Mouse (Mus musculus): ENCODE results near the gene Serinc4. TPM values are rescaled to one million over a fixed set of nuclear protein-coding genes. Genes with fewer than 3 reads are reported as not detected.
"Not testable (repeated sequence)": the region's sequence is repeated elsewhere in the genome, so short reads cannot be mapped to it uniquely, and the experiment has no call there.

Gene Serinc4
- polyA plus RNA-seq (2015; fragmentation: Nextera tagmentation; extraction: Ambion mirVana) = 0.73 and 1.3 TPM in 2 replicates

GRCm38 (mm10) chr2:121456692-121457642, at the start of gene Serinc4:
Serinc4 (minus strand) TSS chr2:121456781.
- H3K9me3 ChIP-seq = no peaks in the 10 kb centered on the region
- peak within 1 kb of the TSS; percentile 66 for H3K4me2 ChIP-seq
- peak within 1 kb of the TSS; percentile 71 for H3K27ac ChIP-seq (replicated peaks)
- H3K27me3 ChIP-seq = no peaks in the 10 kb centered on the region
- H3K36me3 ChIP-seq = peaks cover 24% of the 10 kb centered on the region
- peak within 1 kb of the TSS; percentile 89 for H3K4me3 ChIP-seq
- peak within 1 kb of the TSS; percentile 70 for H3K9ac ChIP-seq
- 4% methylated on average over 41 of the region's 41 CpGs for WGBS
- ATAC-seq (ENCODE audit: low FRiP score, low read depth) = peak; percentile 93
- peaks cover 18% of the 10 kb centered on the region for H3K4me1 ChIP-seq (replicated peaks)

- not testable (repeated sequence) for H3K4me2 ChIP-seq; H3K27me3 ChIP-seq; H3K4me3 ChIP-seq; H3K36me3 ChIP-seq; H3K27ac ChIP-seq (replicated peaks); H3K9ac ChIP-seq; H3K4me1 ChIP-seq (replicated peaks); ATAC-seq (ENCODE audit: low FRiP score, low read depth); H3K9me3 ChIP-seq
- WGBS = 100% methylated on average over 1 of the region's 6 CpGs
Observed at GRCm38 (mm10) chr2:121501550-121501949, 45.0 kb upstream of the Serinc4 start.

GRCm38 (mm10) chr2:121484403-121484802, 27.8 kb upstream of the Serinc4 start:
- H3K36me3 ChIP-seq; H3K4me2 ChIP-seq; H3K9ac ChIP-seq; H3K27ac ChIP-seq (replicated peaks); H3K4me3 ChIP-seq; H3K27me3 ChIP-seq; H3K9me3 ChIP-seq; H3K4me1 ChIP-seq (replicated peaks); ATAC-seq (ENCODE audit: low FRiP score, low read depth): not testable (repeated sequence)
- 88% methylated on average over 2 of the region's 2 CpGs for WGBS

GRCm38 (mm10) chr2:121483576-121483975, 27.0 kb upstream of the Serinc4 start:
- no peak overlapping the region for H3K4me3 ChIP-seq
- H3K4me2 ChIP-seq = no peak overlapping the region
- no peaks in the 10 kb centered on the region for H3K27me3 ChIP-seq
- no peak for ATAC-seq (ENCODE audit: low FRiP score, low read depth)
- no peaks in the 10 kb centered on the region for H3K9me3 ChIP-seq
- WGBS = 27% methylated on average over 8 of the region's 8 CpGs
- H3K36me3 ChIP-seq = no peaks in the 10 kb centered on the region
- no peak overlapping the region for H3K27ac ChIP-seq (replicated peaks)
- H3K4me1 ChIP-seq (replicated peaks) = no peaks in the 10 kb centered on the region
- H3K9ac ChIP-seq = no peak overlapping the region

GRCm38 (mm10) chr2:121480916-121481315, 24.3 kb upstream of the Serinc4 start:
- not testable (repeated sequence) for H3K27ac ChIP-seq (replicated peaks); H3K4me3 ChIP-seq; H3K27me3 ChIP-seq; H3K4me1 ChIP-seq (replicated peaks); H3K9me3 ChIP-seq; ATAC-seq (ENCODE audit: low FRiP score, low read depth); H3K4me2 ChIP-seq; H3K36me3 ChIP-seq; H3K9ac ChIP-seq
- WGBS = 87% methylated on average over 13 of the region's 13 CpGs

GRCm38 (mm10) chr2:121480498-121480897, 23.9 kb upstream of the Serinc4 start:
- Histone ChIP-seq H3K27ac (replicated peaks) (no peak overlapping the region), H3K4me3 (no peak overlapping the region), H3K9me3 (no peaks in the 10 kb centered on the region), H3K27me3 (no peaks in the 10 kb centered on the region), H3K4me2 (no peak overlapping the region), H3K4me1 (replicated peaks) (no peaks in the 10 kb centered on the region), H3K36me3 (no peaks in the 10 kb centered on the region), H3K9ac (no peak overlapping the region)
- 60% methylated on average over 3 of the region's 3 CpGs for WGBS
- no peak for ATAC-seq (ENCODE audit: low FRiP score, low read depth)

- no peaks in the 10 kb centered on the region for H3K27me3 ChIP-seq
- no peak overlapping the region for H3K4me3 ChIP-seq
- WGBS = 76% methylated on average over 3 of the region's 3 CpGs
- H3K9me3 ChIP-seq = no peaks in the 10 kb centered on the region
- H3K9ac ChIP-seq = no peak overlapping the region
- no peaks in the 10 kb centered on the region for H3K36me3 ChIP-seq
- H3K4me2 ChIP-seq = no peak overlapping the region
- no peak overlapping the region for H3K27ac ChIP-seq (replicated peaks)
- ATAC-seq (ENCODE audit: low FRiP score, low read depth) = no peak
- H3K4me1 ChIP-seq (replicated peaks) = peaks cover 9% of the 10 kb centered on the region
Observed at GRCm38 (mm10) chr2:121477491-121478266, 21.1 kb upstream of the Serinc4 start.

GRCm38 (mm10) chr2:121475306-121475705, 18.7 kb upstream of the Serinc4 start:
- H3K4me1 ChIP-seq (replicated peaks); H3K4me3 ChIP-seq; H3K27me3 ChIP-seq; ATAC-seq (ENCODE audit: low FRiP score, low read depth); H3K36me3 ChIP-seq; H3K9ac ChIP-seq; H3K27ac ChIP-seq (replicated peaks); H3K9me3 ChIP-seq; H3K4me2 ChIP-seq: not testable (repeated sequence)
- 97% methylated on average over 2 of the region's 2 CpGs for WGBS

GRCm38 (mm10) chr2:121474180-121474535, 17.6 kb upstream of the Serinc4 start:
- Histone ChIP-seq H3K27me3 (no peaks in the 10 kb centered on the region), H3K36me3 (no peaks in the 10 kb centered on the region), H3K4me3 (peak overlapping the region; percentile 67), H3K4me1 (replicated peaks) (peaks cover 9% of the 10 kb centered on the region), H3K9ac (peak overlapping the region; percentile 75; the same call in 1 of the 2 replicates), H3K4me2 (peak overlapping the region; percentile 76), H3K9me3 (no peaks in the 10 kb centered on the region), H3K27ac (replicated peaks) (peak overlapping the region; percentile 68)
- WGBS = 30% methylated on average over 8 of the region's 8 CpGs
- no peak for ATAC-seq (ENCODE audit: low FRiP score, low read depth)

GRCm38 (mm10) chr2:121473301-121474179, 17.0 kb upstream of the Serinc4 start, which contains the start of gene Mfap1b:
Mfap1b (minus strand) TSS chr2:121474067.
- H3K36me3 ChIP-seq; H3K4me1 ChIP-seq (replicated peaks); H3K9me3 ChIP-seq; H3K27me3 ChIP-seq: not testable (repeated sequence)
- Histone ChIP-seq H3K4me3 (peak within 1 kb of the TSS; percentile 67), H3K9ac (peak within 1 kb of the TSS; percentile 75), H3K4me2 (peak within 1 kb of the TSS; percentile 76), H3K27ac (replicated peaks) (peak within 1 kb of the TSS; percentile 68)
- 6% methylated on average over 41 of the region's 41 CpGs for WGBS
- peak; percentile 95 for ATAC-seq (ENCODE audit: low FRiP score, low read depth)

GRCm38 (mm10) chr2:121472783-121473182, 16.2 kb upstream of the Serinc4 start:
- H3K4me3 ChIP-seq; ATAC-seq (ENCODE audit: low FRiP score, low read depth); H3K9ac ChIP-seq; H3K9me3 ChIP-seq; H3K27me3 ChIP-seq; H3K36me3 ChIP-seq; H3K27ac ChIP-seq (replicated peaks); H3K4me1 ChIP-seq (replicated peaks): not testable (repeated sequence)
- peak overlapping the region; percentile 76 for H3K4me2 ChIP-seq
- WGBS = 98% methylated on average over 3 of the region's 3 CpGs
